Mouse (Mus musculus): ENCODE measurements around the gene Pitx2.

DNA sequence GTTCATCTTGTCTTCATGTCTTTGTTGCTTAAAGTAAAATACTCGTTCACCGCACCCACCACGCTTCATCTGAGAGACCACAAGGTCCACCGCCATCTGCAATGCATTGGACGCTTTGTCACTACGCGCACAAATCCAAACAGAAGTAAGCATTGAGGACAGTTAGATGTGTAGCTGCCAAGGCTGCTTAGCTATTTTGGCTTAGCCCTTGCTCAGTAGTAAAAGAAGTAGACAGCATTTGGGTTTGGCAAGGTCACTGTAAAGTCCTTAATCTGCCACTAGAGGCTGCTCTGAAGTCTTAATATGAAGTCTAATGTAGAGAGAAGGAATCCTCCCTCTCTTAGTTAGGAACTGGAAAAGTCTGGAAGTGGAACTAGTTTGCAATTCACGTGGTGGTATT, 57.1 kb downstream of the Pitx2 start:
- TF ChIP-seq CTCF (IDR thresholded peaks at IDR 0.05; ENCODE audit: insufficient read depth, low read length) = no peak
- no peak for TF ChIP-seq POLR2A (IDR thresholded peaks at IDR 0.05; ENCODE audit: borderline replicate concordance, extremely low read depth, low read depth, low read length)

Measured in lung, adult 2 months (tissue).